Mouse (Mus musculus) hindbrain, embryonic 15.5 days (tissue): ENCODE measurements around the gene Uba5. TPM values are rescaled to one million over a fixed set of nuclear protein-coding genes. Genes with fewer than 3 reads are reported as not detected.

Experiments used
- ATAC-seq: fragments of 200-750 bp; cut with Nextera tagmentation; 2 replicates; pipeline ENCODE4 v1.8.0; 2017; ENCODE audit warnings: low read depth, moderate number of reproducible peaks, moderate TSS enrichment; ENCODE audit not compliant: low FRiP score
- H3K27ac ChIP-seq: fragments of 300-500 bp; sonication (generic); replicated peaks from 2 replicates; pipeline ENCODE4 v1.5.1; 2015; ENCODE audit warnings: mild to moderate bottlenecking, inconsistent platforms
- H3K27me3 ChIP-seq: fragments of 300-500 bp; sonication (generic); 2 replicates; pipeline ENCODE4 v1.6.1; 2015; ENCODE audit warnings: control low read depth, inconsistent platforms
- H3K36me3 ChIP-seq: fragments of 300-500 bp; sonication (generic); 2 replicates; pipeline ENCODE4 v1.6.1; 2015; ENCODE audit warnings: control low read depth, inconsistent platforms
- H3K4me1 ChIP-seq: fragments of 300-500 bp; sonication (generic); replicated peaks from 2 replicates; pipeline ENCODE4 v1.6.1; 2015; ENCODE audit warnings: control low read depth, inconsistent platforms
- H3K4me2 ChIP-seq: fragments of 300-500 bp; sonication (generic); 2 replicates; pipeline ENCODE4 v1.6.1; 2015; ENCODE audit warnings: moderate library complexity, mild to moderate bottlenecking, inconsistent platforms
- H3K4me3 ChIP-seq: fragments of 300-500 bp; sonication (generic); 2 replicates; pipeline ENCODE4 v1.5.1; 2015; ENCODE audit warnings: mild to moderate bottlenecking, inconsistent platforms
- H3K9ac ChIP-seq: fragments of 300-500 bp; sonication (generic); 2 replicates; pipeline ENCODE4 v1.6.1; 2015; ENCODE audit warnings: inconsistent platforms
- H3K9me3 ChIP-seq: fragments of 300-500 bp; sonication (generic); 2 replicates; pipeline ENCODE4 v1.6.1; 2016; ENCODE audit warnings: control low read depth, inconsistent platforms
- WGBS: fragments of 180-500 bp; shearing (Covaris S2); methylation state at CpG from one replicate; pipeline ENCODE4 v1.1.7; 2015; 5-methylcytosine and 5-hydroxymethylcytosine counted together
- polyA plus RNA-seq: library from polyadenylated mRNA; unstranded; fragments of >200 nt; fragmentation: Nextera tagmentation; extraction: Ambion mirVana; gene quantifications from 2 replicates; pipeline ENCODE4 v1.2.1, GENCODE M21; 2015

Gene Uba5
- 68.9 and 69.5 TPM in 2 replicates for polyA plus RNA-seq

DNA sequence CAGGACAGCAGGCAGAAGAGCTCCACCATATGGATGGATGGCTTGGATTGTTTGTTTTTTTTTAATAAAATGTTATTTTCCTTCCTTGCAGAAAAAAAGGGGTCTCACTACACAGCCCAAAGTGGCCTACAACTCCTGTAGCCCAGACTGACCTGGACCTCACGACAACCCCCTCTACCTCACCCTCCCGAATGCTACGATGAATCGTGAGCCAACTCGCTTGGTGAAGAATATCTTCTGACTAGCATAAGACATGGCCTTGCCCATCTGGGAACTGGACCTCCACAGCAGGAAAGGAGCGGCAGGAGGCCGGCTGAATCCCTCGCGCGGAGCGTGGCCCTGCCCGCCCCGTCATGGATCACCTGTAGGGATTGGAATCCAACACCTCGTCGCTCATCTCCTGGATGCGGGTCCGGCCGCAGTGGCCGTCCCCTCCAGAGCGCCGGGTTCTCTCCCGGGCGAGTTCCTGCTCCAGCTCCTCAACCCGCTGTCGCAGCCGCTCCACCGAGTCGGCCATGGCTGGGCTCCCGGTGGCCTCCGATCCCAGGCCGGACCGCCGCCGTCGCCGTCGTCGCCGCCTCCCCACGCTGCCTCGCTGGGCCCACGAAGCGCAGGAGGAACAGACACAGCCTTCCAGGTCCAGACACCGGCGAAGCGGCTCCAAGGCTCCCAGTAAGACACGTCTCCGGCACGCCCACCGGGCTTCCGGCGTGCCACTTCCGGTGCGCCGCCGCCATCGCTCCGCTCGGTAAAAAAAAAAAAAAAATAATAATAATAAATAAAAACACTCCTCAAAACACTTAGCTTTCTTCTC lies at the start of gene Uba5:
Uba5 (minus strand) TSS at position 705 of the 814 bp plus-strand sequence.
- peak within 1 kb of the TSS; percentile 84 for H3K4me3 ChIP-seq
- under 1% methylated on average over 59 of the region's 59 CpGs for WGBS
- peak within 1 kb of the TSS; percentile 94 for H3K4me2 ChIP-seq
- H3K9me3 ChIP-seq = no peaks in the 10 kb centered on the region
- H3K27me3 ChIP-seq = no peaks in the 10 kb centered on the region
- peak within 1 kb of the TSS; percentile 80 for H3K27ac ChIP-seq
- ATAC-seq = peak; percentile 82
- H3K9ac ChIP-seq = peak within 1 kb of the TSS; percentile 85
- peaks cover 27% of the 10 kb centered on the region for H3K4me1 ChIP-seq
- peaks cover 24% of the 10 kb centered on the region for H3K36me3 ChIP-seq

DNA sequence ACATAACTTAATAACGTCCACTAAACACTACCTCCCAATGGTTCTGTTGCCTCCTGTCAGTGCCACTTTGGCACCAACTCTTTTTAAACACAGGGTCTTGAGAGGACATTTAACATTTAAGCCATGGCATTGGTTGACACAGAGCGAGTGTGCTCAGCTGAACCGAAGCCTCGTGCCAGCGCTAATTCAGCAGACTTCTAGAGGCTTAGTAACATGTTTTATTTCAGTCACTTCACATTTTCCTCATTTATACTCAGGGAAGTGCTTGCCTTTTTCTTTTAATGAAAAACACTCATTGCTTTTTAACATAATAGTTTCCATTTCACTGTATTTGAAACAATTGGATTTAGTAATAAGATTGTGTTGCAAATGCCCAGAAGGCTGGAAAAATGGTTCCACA lies 46.2 kb upstream of the Uba5 start:
- 92% methylated on average over 5 of the region's 5 CpGs for WGBS
- no peak overlapping the region for H3K27ac ChIP-seq
- no peak overlapping the region for H3K9ac ChIP-seq
- H3K4me3 ChIP-seq = no peak overlapping the region
- no peak for ATAC-seq
- H3K9me3 ChIP-seq = no peaks in the 10 kb centered on the region
- H3K4me2 ChIP-seq = no peak overlapping the region
- H3K36me3 ChIP-seq = no peaks in the 10 kb centered on the region
- H3K4me1 ChIP-seq = no peaks in the 10 kb centered on the region
- H3K27me3 ChIP-seq = no peaks in the 10 kb centered on the region

DNA sequence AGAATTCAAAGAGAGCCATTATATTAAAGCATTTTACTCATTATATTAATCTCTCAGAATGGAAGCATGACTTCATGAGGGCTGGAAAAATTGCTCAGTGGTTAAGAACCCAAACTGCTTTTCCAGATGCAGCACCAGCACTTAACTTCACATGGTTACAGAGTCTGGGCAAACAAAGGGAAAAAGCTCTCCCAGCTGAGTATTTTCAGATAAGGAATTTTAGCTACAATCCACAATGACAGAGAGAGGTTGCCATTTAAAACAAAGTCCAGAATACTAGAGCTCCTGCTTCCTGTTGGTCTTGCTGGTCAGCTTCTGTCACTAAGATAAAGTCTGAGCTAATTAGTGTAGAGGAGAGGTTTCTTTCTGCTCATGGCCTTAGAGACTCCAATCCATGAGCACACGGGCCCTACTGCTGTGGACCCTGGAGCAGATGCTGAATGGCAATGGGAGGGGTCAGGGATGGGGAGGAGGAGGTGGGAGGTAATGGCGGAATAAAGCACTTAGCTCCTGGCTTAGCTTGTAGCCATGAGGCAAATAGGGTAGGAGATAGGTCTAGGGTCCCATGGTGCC lies 45.7 kb upstream of the Uba5 start:
- WGBS = 73% methylated on average over 2 of the region's 2 CpGs
- ATAC-seq = no peak
- no peak overlapping the region for H3K9ac ChIP-seq

DNA sequence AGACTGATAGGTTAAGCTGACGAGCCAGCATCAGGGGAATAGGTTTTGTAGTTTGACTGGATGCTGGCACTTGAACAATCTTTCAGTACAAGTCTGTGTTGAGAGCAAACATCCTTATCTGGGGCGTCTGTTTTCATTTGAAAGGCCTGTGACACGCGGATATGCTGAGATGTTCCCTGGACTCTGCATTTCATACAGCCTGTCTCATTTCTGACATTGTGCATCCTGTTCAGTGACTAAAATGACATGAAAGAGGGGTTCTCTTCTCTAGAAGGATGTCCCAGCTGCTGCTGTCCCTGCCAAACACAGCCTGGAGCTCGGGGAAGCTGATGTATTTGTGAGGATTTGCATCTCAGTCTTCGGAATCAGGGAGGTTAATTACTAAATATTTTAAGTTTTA lies 44.5 kb upstream of the Uba5 start:
- Histone ChIP-seq H3K4me2 (no peak overlapping the region), H3K4me1 (no peaks in the 10 kb centered on the region), H3K4me3 (no peak overlapping the region), H3K36me3 (no peaks in the 10 kb centered on the region), H3K27me3 (no peaks in the 10 kb centered on the region), H3K27ac (no peak overlapping the region), H3K9ac (no peak overlapping the region), H3K9me3 (no peaks in the 10 kb centered on the region)
- WGBS = 79% methylated on average over 6 of the region's 6 CpGs
- ATAC-seq = no peak

More for the DNA sequence above, 45.7 kb upstream of the Uba5 start:
- no peaks in the 10 kb centered on the region for H3K9me3 ChIP-seq
- H3K4me3 ChIP-seq = no peak overlapping the region
- no peaks in the 10 kb centered on the region for H3K4me1 ChIP-seq
- no peaks in the 10 kb centered on the region for H3K36me3 ChIP-seq
- H3K27ac ChIP-seq = no peak overlapping the region
- H3K27me3 ChIP-seq = no peaks in the 10 kb centered on the region
- H3K4me2 ChIP-seq = no peak overlapping the region

DNA sequence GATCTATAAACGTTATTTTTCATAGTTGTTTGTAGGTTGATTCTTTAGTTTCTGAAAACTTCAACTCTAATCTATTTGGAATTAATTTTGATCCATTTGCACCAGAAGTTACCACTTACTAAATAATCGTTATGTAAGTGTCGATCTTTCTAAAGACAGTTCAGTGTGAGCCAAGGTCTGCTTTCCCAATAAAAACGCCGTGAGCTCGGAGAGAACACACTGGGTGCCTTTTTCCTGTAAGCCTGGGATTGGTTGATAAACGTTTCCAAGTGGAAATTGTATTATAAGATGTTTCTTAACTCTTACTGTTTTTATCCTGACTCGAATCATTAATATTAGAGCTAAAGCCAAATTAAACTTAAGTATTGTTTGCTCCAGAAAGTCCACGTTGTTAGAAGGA lies 44.0 kb upstream of the Uba5 start:
- 85% methylated on average over 9 of the region's 9 CpGs for WGBS
- Histone ChIP-seq H3K27ac (no peak overlapping the region), H3K27me3 (no peaks in the 10 kb centered on the region), H3K9ac (no peak overlapping the region), H3K4me3 (no peak overlapping the region), H3K36me3 (no peaks in the 10 kb centered on the region), H3K4me2 (no peak overlapping the region), H3K4me1 (no peaks in the 10 kb centered on the region), H3K9me3 (no peaks in the 10 kb centered on the region)
- ATAC-seq = no peak

DNA sequence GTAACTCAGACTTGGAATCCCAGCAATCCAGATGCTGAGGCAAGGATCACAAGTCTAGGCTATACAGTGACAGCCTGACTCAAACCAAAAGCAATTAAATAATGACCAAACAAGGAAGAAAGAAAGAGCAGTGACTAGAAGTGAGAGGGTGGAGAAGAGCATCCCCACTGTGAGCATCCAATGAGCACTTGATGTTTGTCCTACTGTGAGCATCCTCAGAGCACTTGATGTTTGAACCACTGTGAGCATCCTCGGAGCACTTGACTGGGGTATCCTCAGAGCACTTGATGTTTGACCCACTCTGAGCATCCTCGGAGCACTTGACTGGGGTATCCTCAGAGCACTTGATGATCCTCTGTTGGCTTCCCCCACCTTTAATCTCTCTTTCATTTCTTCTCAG lies 42.1 kb upstream of the Uba5 start:
- no peaks in the 10 kb centered on the region for H3K27me3 ChIP-seq
- H3K4me1 ChIP-seq = no peaks in the 10 kb centered on the region
- no peaks in the 10 kb centered on the region for H3K9me3 ChIP-seq
- no peak overlapping the region for H3K4me3 ChIP-seq
- H3K36me3 ChIP-seq = no peaks in the 10 kb centered on the region
- no peak overlapping the region for H3K4me2 ChIP-seq
- no peak for ATAC-seq
- WGBS = 77% methylated on average over 2 of the region's 2 CpGs
- no peak overlapping the region for H3K9ac ChIP-seq
- H3K27ac ChIP-seq = no peak overlapping the region

DNA sequence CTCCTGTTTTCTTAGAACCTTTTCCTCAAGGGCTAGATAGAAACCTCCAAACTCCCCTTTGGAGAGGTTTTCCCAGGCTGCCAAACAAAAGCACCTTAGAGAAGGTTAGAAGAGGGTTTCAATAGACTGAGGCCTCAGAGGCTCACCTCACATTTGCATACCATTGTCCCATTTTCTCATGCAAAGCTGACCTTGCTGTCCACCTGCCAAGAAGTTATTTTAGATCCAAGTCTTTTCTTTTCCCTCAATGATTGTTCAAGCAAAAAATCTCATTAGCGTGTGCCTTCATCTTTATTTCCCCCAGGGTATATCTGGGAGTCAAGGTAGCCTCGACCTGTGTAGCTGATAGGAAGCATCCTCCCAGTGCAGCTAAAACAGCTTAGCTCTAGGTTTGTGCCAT lies 40.0 kb upstream of the Uba5 start:
- Histone ChIP-seq H3K4me2 (no peak overlapping the region), H3K9ac (no peak overlapping the region), H3K9me3 (no peaks in the 10 kb centered on the region), H3K27ac (no peak overlapping the region), H3K27me3 (no peaks in the 10 kb centered on the region), H3K4me1 (no peaks in the 10 kb centered on the region), H3K36me3 (no peaks in the 10 kb centered on the region), H3K4me3 (no peak overlapping the region)
- WGBS = 30% methylated on average over 2 of the region's 2 CpGs
- ATAC-seq = no peak

DNA sequence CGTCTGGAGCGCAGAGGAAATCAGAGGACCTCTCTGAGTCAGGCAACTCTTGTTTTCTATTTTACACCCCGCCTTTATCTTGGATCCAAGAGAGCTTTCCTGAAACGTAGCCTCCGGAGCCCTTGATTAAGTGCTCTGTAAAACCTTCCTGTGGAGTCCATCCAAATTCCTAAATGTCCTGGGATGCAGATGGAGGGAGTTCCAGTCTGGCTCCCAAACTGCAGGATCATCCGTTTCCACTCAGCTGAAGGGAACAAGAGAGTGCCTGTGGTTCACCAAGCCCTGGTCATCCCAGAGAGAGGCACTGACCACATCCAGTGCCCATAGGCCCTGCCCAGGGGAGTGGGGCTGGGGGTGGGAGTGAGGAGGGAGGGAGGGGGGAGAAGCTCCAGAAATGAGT lies 39.4 kb upstream of the Uba5 start:
- no peak overlapping the region for H3K4me3 ChIP-seq

DNA sequence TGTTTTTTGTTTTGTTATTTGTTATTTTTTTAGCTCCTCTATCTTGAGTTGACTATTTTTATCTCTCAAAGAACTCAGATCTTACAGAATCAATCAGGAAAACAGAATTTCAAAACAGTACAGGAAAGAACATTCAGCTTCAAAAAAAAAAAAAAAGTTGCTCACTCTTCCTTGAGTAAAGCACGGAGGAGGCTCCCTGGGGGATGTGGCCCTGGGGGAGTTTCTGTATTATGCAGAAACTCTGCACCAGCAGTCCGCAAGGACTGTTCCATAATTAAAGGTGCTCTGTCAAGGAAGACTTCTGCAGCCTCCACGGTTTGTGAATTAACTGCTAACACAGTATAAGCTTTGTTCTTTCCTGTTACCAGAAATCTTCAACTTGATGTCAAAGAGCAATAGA lies 38.5 kb upstream of the Uba5 start:
- Histone ChIP-seq H3K4me2 (no peak overlapping the region), H3K27me3 (no peaks in the 10 kb centered on the region), H3K4me3 (no peak overlapping the region), H3K27ac (no peak overlapping the region), H3K36me3 (no peaks in the 10 kb centered on the region), H3K9me3 (no peaks in the 10 kb centered on the region), H3K9ac (no peak overlapping the region), H3K4me1 (no peaks in the 10 kb centered on the region)
- no peak for ATAC-seq
- WGBS = 26% methylated on average over 3 of the region's 3 CpGs

More for the DNA sequence above, 39.4 kb upstream of the Uba5 start:
- H3K36me3 ChIP-seq = no peaks in the 10 kb centered on the region
- no peaks in the 10 kb centered on the region for H3K9me3 ChIP-seq
- H3K27ac ChIP-seq = no peak overlapping the region
- H3K4me2 ChIP-seq = no peak overlapping the region
- no peak overlapping the region for H3K9ac ChIP-seq
- H3K4me1 ChIP-seq = no peaks in the 10 kb centered on the region
- H3K27me3 ChIP-seq = no peaks in the 10 kb centered on the region
- no peak for ATAC-seq
- 40% methylated on average over 6 of the region's 6 CpGs for WGBS

DNA sequence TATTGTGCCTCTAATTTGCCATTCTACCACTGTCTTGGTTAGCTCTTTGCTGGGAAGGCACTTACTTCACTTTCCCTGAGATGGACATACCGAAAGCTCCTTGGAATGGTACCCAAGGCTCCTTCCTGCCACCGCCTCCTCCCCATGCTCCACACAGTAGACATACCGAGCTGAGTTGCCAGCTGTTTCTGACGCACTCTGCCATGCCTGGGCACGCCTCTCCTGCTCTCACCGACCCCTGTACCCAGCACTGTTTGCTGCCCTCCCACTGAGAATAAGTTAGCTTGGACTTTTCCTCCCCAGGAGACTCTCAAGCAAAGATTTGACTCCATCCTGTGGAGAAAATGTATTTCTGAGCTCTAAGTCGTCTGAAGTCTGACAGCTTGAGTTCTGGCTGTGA lies 37.9 kb upstream of the Uba5 start:
- Histone ChIP-seq H3K4me1 (no peaks in the 10 kb centered on the region), H3K9ac (no peak overlapping the region), H3K4me3 (no peak overlapping the region), H3K27me3 (no peaks in the 10 kb centered on the region), H3K4me2 (no peak overlapping the region), H3K9me3 (no peaks in the 10 kb centered on the region), H3K36me3 (no peaks in the 10 kb centered on the region), H3K27ac (no peak overlapping the region)
- no peak for ATAC-seq
- WGBS = 56% methylated on average over 7 of the region's 7 CpGs

DNA sequence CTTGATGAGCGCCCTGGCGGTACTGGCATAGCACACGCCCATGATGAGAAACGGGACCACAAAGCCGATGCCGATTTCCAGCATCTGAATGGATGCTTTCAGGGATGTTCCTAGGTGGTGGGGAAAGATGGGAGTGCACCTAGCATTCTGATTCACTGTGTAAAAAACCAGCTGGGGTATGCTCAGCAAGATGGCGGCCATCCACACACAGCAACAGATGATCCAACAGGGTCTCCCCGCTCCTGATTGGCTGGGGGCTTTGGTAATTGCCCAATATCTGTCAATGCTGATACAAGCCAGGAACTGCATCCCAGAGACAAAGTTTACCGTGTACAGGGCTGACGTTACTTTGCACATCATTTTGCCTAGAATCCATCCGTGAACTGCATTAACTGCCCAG lies 36.1 kb upstream of the Uba5 start:
- Histone ChIP-seq H3K27ac (no peak overlapping the region), H3K27me3 (no peaks in the 10 kb centered on the region), H3K4me2 (no peak overlapping the region), H3K9me3 (no peaks in the 10 kb centered on the region), H3K36me3 (no peaks in the 10 kb centered on the region), H3K9ac (no peak overlapping the region), H3K4me1 (no peaks in the 10 kb centered on the region), H3K4me3 (no peak overlapping the region)
- 94% methylated on average over 11 of the region's 11 CpGs for WGBS
- ATAC-seq = no peak

DNA sequence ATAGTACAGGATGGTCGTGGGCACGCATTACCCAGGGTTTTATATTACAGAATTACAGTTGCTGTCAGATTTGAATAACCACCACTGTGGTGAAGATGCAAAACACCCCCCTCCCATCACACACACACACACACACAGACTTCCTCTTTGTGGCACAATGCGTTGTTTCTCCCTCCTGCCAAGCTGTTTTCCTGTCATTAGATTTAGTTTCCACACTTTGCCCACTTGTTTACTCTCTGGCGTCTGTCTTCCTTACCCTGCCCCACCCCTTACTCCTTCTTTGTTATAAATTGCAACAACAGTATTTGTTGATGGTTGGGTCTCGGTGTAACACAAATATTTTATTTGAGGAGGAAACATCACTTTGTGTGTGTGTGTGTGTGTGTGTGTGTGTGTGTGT lies 35.3 kb upstream of the Uba5 start:
- Histone ChIP-seq H3K4me1 (no peaks in the 10 kb centered on the region), H3K4me2 (no peak overlapping the region), H3K27ac (no peak overlapping the region), H3K4me3 (no peak overlapping the region), H3K36me3 (no peaks in the 10 kb centered on the region), H3K9me3 (no peaks in the 10 kb centered on the region), H3K9ac (no peak overlapping the region), H3K27me3 (no peaks in the 10 kb centered on the region)
- ATAC-seq = no peak
- WGBS = 84% methylated on average over 5 of the region's 5 CpGs
